Mouse (Mus musculus) hindbrain, embryonic 13.5 days (tissue): ENCODE results near the gene Rad51b. TPM values are rescaled to one million over a fixed set of nuclear protein-coding genes. Genes with fewer than 3 reads are reported as not detected.

Source experiments
- ATAC-seq: fragments of 200-750 bp; cut with Nextera tagmentation; 2 replicates; pipeline ENCODE4 v1.8.0; 2017; ENCODE audit warnings: moderate TSS enrichment; ENCODE audit not compliant: low FRiP score
- H3K27ac ChIP-seq: fragments of 300-500 bp; sonication (generic); 2 replicates; pipeline ENCODE4 v1.5.1; 2015; ENCODE audit warnings: inconsistent platforms, mild to moderate bottlenecking, moderate library complexity
- H3K27me3 ChIP-seq: fragments of 300-500 bp; sonication (generic); 2 replicates; pipeline ENCODE4 v1.6.1; 2015; ENCODE audit warnings: mild to moderate bottlenecking, inconsistent platforms
- H3K36me3 ChIP-seq: fragments of 300-500 bp; sonication (generic); 2 replicates; pipeline ENCODE4 v1.6.1; 2015; ENCODE audit warnings: mild to moderate bottlenecking, inconsistent platforms
- H3K4me1 ChIP-seq: fragments of 300-500 bp; sonication (generic); replicated peaks from 2 replicates; pipeline ENCODE4 v1.6.1; 2015; ENCODE audit warnings: inconsistent platforms
- H3K4me2 ChIP-seq: fragments of 300-500 bp; sonication (generic); 2 replicates; pipeline ENCODE4 v1.6.1; 2015; ENCODE audit warnings: inconsistent platforms, mild to moderate bottlenecking, moderate library complexity
- H3K4me3 ChIP-seq: fragments of 300-500 bp; sonication (generic); 2 replicates; pipeline ENCODE4 v1.5.1; 2015; ENCODE audit warnings: mild to moderate bottlenecking, inconsistent platforms
- H3K9ac ChIP-seq: fragments of 300-500 bp; sonication (generic); 2 replicates; pipeline ENCODE4 v1.6.1; 2015; ENCODE audit warnings: mild to moderate bottlenecking, inconsistent platforms
- H3K9me3 ChIP-seq: fragments of 300-500 bp; sonication (generic); 2 replicates; pipeline ENCODE4 v1.6.1; 2016; ENCODE audit warnings: inconsistent platforms
- whole genome bisulfite sequencing: fragments of 180-500 bp; shearing (Covaris S2); methylation state at CpG from one replicate; pipeline ENCODE4 v1.1.7; 2015; 5-methylcytosine and 5-hydroxymethylcytosine counted together
- polyA plus RNA-seq: library from polyadenylated mRNA; unstranded; fragments of >200 nt; fragmentation: Nextera tagmentation; extraction: Ambion mirVana; gene quantifications from 2 replicates; pipeline ENCODE4 v1.2.1, GENCODE M21; 2015

Rad51b gene
- polyA plus RNA-seq, 1 experiment from 2014 or later = 2.4 TPM

DNA sequence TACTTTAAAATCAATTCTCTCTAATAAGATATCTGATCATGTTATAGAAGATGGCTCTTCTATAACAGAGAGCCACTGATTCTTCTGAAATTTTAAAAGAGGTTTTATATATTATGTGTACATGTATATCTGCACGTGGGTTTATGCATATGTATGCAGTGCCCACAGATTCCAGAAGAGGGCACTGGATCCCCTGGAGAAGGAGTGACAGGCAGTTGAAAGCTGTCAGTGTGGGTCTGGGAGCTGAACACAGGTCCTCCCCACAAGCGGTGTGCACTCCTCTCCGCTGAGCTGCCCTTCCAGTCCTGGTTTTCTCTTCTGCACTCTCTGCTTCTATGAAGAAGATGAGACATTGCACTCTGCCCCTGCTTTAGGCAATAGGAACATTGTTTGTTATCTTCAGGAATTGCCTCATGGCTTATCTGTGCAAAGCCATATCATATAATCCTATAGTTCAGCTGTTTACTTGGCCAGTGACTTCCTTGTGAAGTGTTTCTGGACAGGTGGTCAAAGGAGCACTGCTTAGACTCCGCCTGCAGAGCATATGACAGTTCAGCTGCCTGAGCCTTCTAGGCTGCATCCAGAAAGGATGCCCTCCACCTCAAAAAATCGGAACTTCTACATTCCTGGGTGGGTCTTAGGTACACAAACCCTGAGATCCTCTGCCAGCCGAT, 485.5 kb downstream of the Rad51b start:
- ATAC-seq = no peak
- no peak overlapping the region for H3K27ac ChIP-seq
- H3K4me3 ChIP-seq = no peak overlapping the region
- H3K36me3 ChIP-seq = no peaks in the 10 kb centered on the region
- WGBS = 95% methylated on average over 6 of the region's 6 CpGs
- H3K27me3 ChIP-seq = no peaks in the 10 kb centered on the region
- H3K9me3 ChIP-seq = no peaks in the 10 kb centered on the region
- H3K4me1 ChIP-seq = no peaks in the 10 kb centered on the region
- H3K9ac ChIP-seq = no peak overlapping the region
- no peak overlapping the region for H3K4me2 ChIP-seq

DNA sequence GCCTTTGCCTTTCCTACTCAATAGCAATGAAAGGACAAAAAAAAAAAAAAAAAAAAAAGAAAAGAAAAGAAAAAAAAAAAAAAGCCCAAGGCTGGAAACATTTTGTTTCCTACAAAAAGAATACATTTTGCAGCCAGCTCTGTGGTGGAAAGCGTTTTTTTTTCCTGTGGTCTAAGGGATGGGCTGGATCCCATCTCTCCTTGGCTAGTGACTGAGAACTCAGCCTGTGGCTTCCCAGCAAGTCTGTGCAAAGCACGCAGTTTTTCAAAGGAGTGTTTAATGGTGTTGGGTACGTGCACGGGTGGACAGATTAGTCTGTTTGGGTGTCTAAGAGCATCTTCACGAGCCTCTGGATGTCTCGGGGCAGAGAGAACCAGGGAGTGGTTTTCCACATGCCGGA, 487.1 kb downstream of the Rad51b start:
- Histone ChIP-seq H3K9me3 (no peaks in the 10 kb centered on the region), H3K9ac (no peak overlapping the region), H3K4me1 (no peaks in the 10 kb centered on the region), H3K4me3 (no peak overlapping the region), H3K4me2 (no peak overlapping the region), H3K36me3 (no peaks in the 10 kb centered on the region), H3K27me3 (no peaks in the 10 kb centered on the region), H3K27ac (no peak overlapping the region)
- 82% methylated on average over 7 of the region's 7 CpGs for WGBS
- no peak for ATAC-seq

- Histone ChIP-seq H3K4me3 (no peak overlapping the region), H3K27ac (no peak overlapping the region), H3K4me1 (no peaks in the 10 kb centered on the region), H3K9me3 (no peaks in the 10 kb centered on the region), H3K4me2 (no peak overlapping the region), H3K36me3 (no peaks in the 10 kb centered on the region), H3K9ac (no peak overlapping the region), H3K27me3 (no peaks in the 10 kb centered on the region)
- whole genome bisulfite sequencing = 86% methylated on average over 3 of the region's 3 CpGs
- ATAC-seq = no peak
These were observed 488.6 kb downstream of the Rad51b start for GRCm38 (mm10) chr12:79785691-79786090.

GRCm38 (mm10) chr12:79787538-79787937, 490.5 kb downstream of the Rad51b start:
- no peaks in the 10 kb centered on the region for H3K36me3 ChIP-seq
- H3K4me3 ChIP-seq = no peak overlapping the region
- H3K27me3 ChIP-seq = no peaks in the 10 kb centered on the region
- no peaks in the 10 kb centered on the region for H3K9me3 ChIP-seq
- no peak for ATAC-seq
- H3K4me2 ChIP-seq = no peak overlapping the region
- WGBS = 89% methylated on average over 10 of the region's 10 CpGs
- H3K4me1 ChIP-seq = no peaks in the 10 kb centered on the region
- no peak overlapping the region for H3K9ac ChIP-seq
- H3K27ac ChIP-seq = no peak overlapping the region

GRCm38 (mm10) chr12:79788340-79788739, 491.3 kb downstream of the Rad51b start:
- 93% methylated on average over 5 of the region's 5 CpGs for WGBS
- H3K4me1 ChIP-seq = no peaks in the 10 kb centered on the region
- no peaks in the 10 kb centered on the region for H3K9me3 ChIP-seq
- no peak overlapping the region for H3K4me2 ChIP-seq
- H3K4me3 ChIP-seq = no peak overlapping the region
- ATAC-seq = no peak
- no peak overlapping the region for H3K9ac ChIP-seq
- H3K27ac ChIP-seq = no peak overlapping the region
- no peaks in the 10 kb centered on the region for H3K36me3 ChIP-seq
- H3K27me3 ChIP-seq = no peaks in the 10 kb centered on the region

- ATAC-seq = no peak
- no peak overlapping the region for H3K9ac ChIP-seq
- no peaks in the 10 kb centered on the region for H3K4me1 ChIP-seq
- H3K9me3 ChIP-seq = no peaks in the 10 kb centered on the region
- no peak overlapping the region for H3K4me2 ChIP-seq
- H3K27ac ChIP-seq = no peak overlapping the region
- H3K36me3 ChIP-seq = no peaks in the 10 kb centered on the region
- H3K27me3 ChIP-seq = no peaks in the 10 kb centered on the region
- no peak overlapping the region for H3K4me3 ChIP-seq
- 91% methylated on average over 6 of the region's 6 CpGs for WGBS
These were observed 492.4 kb downstream of the Rad51b start for GRCm38 (mm10) chr12:79789481-79789880.

GRCm38 (mm10) chr12:79793382-79793781, 496.3 kb downstream of the Rad51b start:
- Histone ChIP-seq H3K4me3 (no peak overlapping the region), H3K36me3 (no peaks in the 10 kb centered on the region), H3K27ac (no peak overlapping the region), H3K9me3 (no peaks in the 10 kb centered on the region), H3K4me1 (no peaks in the 10 kb centered on the region; the same call in 1 of the 2 replicates), H3K4me2 (no peak overlapping the region), H3K9ac (no peak overlapping the region), H3K27me3 (no peaks in the 10 kb centered on the region)
- WGBS = 76% methylated on average over 8 of the region's 8 CpGs
- ATAC-seq = no peak

DNA sequence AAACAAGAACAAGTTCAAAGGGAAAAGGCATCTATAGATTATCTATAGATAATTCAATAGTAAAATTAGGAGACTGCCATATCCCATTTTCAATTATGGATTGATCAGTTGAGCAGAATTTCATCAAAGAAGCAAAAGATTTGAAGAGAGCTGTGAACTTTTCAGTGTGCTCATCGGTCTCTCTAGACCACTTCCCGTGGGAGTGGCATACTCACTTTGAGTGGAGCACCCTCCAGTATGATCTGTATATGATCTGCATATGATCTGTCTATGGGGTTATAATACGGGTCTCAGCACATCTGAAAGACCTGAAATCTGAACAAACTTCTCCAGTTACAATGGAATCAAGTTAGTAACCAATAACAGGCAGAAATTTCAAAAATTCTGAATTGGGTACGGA, 497.7 kb downstream of the Rad51b start:
- WGBS = 92% methylated on average over 4 of the region's 4 CpGs

DNA sequence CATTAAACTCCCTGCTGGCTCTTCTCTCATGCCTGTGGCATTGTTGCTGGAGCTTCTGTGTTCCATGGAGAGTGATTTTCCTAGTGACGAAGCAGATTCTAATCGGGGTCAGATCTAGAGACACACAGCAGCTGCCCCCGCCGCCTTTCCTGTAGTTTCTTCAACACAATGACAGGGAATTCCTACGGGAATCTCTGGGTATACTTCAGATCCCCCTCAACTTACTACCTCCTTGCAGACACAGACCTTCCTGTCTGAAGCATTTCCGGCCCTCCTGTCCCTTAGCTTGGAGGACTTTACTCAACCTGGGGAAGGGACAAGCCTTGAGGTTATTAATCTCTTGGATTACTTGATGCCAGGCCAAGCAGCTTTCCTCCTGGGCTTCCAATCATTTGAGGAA, 499.2 kb downstream of the Rad51b start:
- no peaks in the 10 kb centered on the region for H3K36me3 ChIP-seq
- H3K27me3 ChIP-seq = no peaks in the 10 kb centered on the region
- ATAC-seq = no peak
- no peak overlapping the region for H3K4me3 ChIP-seq
- WGBS = 57% methylated on average over 6 of the region's 6 CpGs
- H3K4me2 ChIP-seq = no peak overlapping the region
- no peak overlapping the region for H3K9ac ChIP-seq
- no peak overlapping the region for H3K27ac ChIP-seq
- no peaks in the 10 kb centered on the region; the same call in 1 of the 2 replicates for H3K4me1 ChIP-seq
- H3K9me3 ChIP-seq = no peaks in the 10 kb centered on the region

More for the DNA sequence above, 497.7 kb downstream of the Rad51b start:
- Histone ChIP-seq H3K27ac (no peak overlapping the region), H3K4me2 (no peak overlapping the region), H3K9ac (no peak overlapping the region), H3K4me3 (no peak overlapping the region), H3K27me3 (no peaks in the 10 kb centered on the region), H3K4me1 (no peaks in the 10 kb centered on the region; the same call in 1 of the 2 replicates), H3K36me3 (no peaks in the 10 kb centered on the region), H3K9me3 (no peaks in the 10 kb centered on the region)
- ATAC-seq = no peak

DNA sequence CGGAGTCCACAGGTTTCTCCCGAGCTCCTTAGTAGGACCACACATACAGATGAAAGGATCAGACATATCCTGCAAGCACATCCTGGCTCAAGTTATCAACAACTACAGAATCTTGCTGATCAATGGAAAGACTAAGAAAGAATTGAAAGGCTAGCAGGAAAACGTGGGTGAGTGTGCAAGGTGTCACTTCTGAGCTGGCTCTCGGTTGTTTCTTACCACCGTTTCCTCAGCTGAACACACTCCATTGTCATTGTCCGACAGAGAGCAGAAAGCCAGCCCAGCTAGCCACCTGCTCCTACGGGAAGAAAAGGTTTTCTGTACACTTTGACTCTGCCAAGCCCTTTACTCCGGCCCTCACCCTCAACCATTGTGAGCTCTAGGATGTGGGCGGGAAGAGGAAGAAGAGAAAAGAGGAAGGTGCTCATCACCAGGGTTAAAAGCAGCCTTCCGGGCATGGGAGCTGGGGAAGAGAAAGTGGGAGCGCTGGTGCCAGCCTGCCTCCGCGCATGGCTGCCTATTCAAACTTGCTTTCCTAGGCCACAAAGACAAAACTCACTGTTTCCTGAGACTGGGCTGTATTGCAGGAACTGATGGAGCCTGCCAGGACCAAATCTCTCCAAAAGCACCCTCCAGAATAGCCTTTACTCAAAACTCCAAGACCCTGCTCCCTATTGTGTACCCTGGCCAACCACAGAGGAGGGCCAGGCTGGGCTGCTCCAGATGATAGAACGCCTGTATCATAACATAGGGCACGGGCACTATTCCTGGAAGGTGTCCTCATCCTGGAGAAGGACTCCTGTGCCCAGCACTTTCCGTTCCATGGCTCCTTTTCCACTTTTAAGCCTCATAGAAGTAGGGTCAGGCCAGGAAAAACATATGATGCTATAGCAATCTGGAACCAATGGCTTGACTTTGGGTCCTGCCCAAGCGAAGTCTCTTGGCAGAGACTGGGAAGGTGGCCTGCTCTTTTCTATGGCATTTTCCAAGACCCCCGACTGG, 500.0 kb downstream of the Rad51b start:
- no peak for ATAC-seq
- Histone ChIP-seq H3K9ac (no peak overlapping the region), H3K4me1 (no peaks in the 10 kb centered on the region; the same call in 1 of the 2 replicates), H3K27me3 (no peaks in the 10 kb centered on the region), H3K9me3 (no peaks in the 10 kb centered on the region), H3K4me3 (no peak overlapping the region), H3K36me3 (no peaks in the 10 kb centered on the region), H3K4me2 (no peak overlapping the region), H3K27ac (peak overlapping the region; percentile 52; the same call in 1 of the 2 replicates)
- 72% methylated on average over 18 of the region's 18 CpGs for WGBS

DNA sequence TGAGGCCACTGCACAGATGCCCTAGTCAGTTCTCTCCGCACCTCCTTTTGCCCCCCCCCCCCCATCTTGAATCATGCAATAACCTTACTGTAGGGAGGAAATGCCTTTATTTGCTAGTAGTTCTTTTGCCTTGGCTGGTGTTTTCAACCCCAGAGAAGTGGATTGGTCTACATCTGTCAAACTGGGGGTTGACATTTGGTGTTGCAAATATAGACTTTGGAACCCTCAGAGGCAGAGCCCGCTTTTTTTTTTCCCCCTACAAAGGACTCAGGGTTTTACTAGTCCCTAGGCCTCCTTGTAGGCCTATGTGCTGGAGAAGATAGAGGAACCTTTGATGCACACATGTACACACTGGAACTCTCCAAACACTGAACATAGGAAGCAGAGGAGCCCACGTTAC, 501.4 kb downstream of the Rad51b start:
- Histone ChIP-seq H3K9me3 (no peaks in the 10 kb centered on the region), H3K9ac (no peak overlapping the region), H3K27me3 (no peaks in the 10 kb centered on the region), H3K27ac (no peak overlapping the region), H3K4me1 (no peaks in the 10 kb centered on the region; the same call in 1 of the 2 replicates), H3K36me3 (no peaks in the 10 kb centered on the region), H3K4me3 (no peak overlapping the region), H3K4me2 (no peak overlapping the region)
- WGBS = 92% methylated on average over 3 of the region's 3 CpGs
- ATAC-seq = no peak

GRCm38 (mm10) chr12:79799370-79799769, 502.3 kb downstream of the Rad51b start:
- Histone ChIP-seq H3K9ac (no peak overlapping the region), H3K4me3 (no peak overlapping the region), H3K4me1 (peaks cover 2% of the 10 kb centered on the region), H3K27me3 (no peaks in the 10 kb centered on the region), H3K36me3 (no peaks in the 10 kb centered on the region), H3K9me3 (no peaks in the 10 kb centered on the region), H3K4me2 (no peak overlapping the region), H3K27ac (no peak overlapping the region)
- no peak for ATAC-seq
- WGBS = 84% methylated on average over 5 of the region's 5 CpGs
